ENCODE assay signal across 32 mouse cellular contexts in genomic region chr6:120806999-120807737, GRCm38 (mm10). TPM values are rescaled to one million over a fixed set of nuclear protein-coding genes. Genes with fewer than 3 reads are reported as not detected.
DNase-seq lines count a peak whose midpoint lies in the region; ATAC-seq and TF ChIP-seq lines count a peak whose summit lies in the region.
"Had no signal": no experiment of that assay in that cellular context is flagged by ENCODE, and none has a peak within 500 bp of the region (broad histone marks: within the 10 kb centered on the region; RNA-seq: fewer than 3 reads in every experiment).

No protein-coding gene starts in this region.

- no peaks in the 10 kb centered on the region for H3K9me3 ChIP-seq in intestine, embryonic 15.5 days
- no peaks in the 10 kb centered on the region for H3K9me3 ChIP-seq in liver, embryonic 12.5 days (replicated peaks)
- H3K9me3 ChIP-seq in liver, postnatal 0 days (ENCODE audit: low read length), result no peaks in the 10 kb centered on the region
- H3K9me3 ChIP-seq in hindbrain, embryonic 14.5 days (ENCODE audit: control insufficient read depth, low read length), result no peaks in the 10 kb centered on the region
- H3K9me3 ChIP-seq: hindbrain, embryonic 15.5 days; limb, embryonic 12.5 days; midbrain, embryonic 10.5 days; midbrain, embryonic 15.5 days; neural tube, embryonic 15.5 days had no signal

- ATAC-seq in intestine, embryonic 15.5 days, result peak; percentile 68; the same call in 1 of the 2 replicates
- peak; percentile 30; the same call in 1 of the 2 replicates for ATAC-seq in liver, embryonic 12.5 days
- peak; percentile 87 for ATAC-seq in liver, postnatal 0 days
- no peak for ATAC-seq in hindbrain, embryonic 14.5 days (ENCODE audit: low FRiP score)
- ATAC-seq: forebrain, embryonic 14.5 days; inflammation-experienced regulatory T-cells, adult 6 months; midbrain, embryonic 15.5 days; Patski had no signal

- H3K27ac ChIP-seq in intestine, embryonic 15.5 days, result no peak overlapping the region
- H3K27ac ChIP-seq in liver, embryonic 12.5 days, result peak overlapping the region; percentile 61
- peak overlapping the region; percentile 92 for H3K27ac ChIP-seq in liver, postnatal 0 days (ENCODE audit: low read depth)
- no peak overlapping the region for H3K27ac ChIP-seq in hindbrain, embryonic 14.5 days
- H3K27ac ChIP-seq: gastrocnemius, adult 2 months; hindbrain, embryonic 15.5 days; limb, embryonic 12.5 days; midbrain, embryonic 10.5 days; midbrain, embryonic 15.5 days; neural tube, embryonic 15.5 days had no signal

- H3K4me3 ChIP-seq in intestine, embryonic 15.5 days (replicated peaks), result no peak overlapping the region
- H3K4me3 ChIP-seq in liver, embryonic 12.5 days, result no peak overlapping the region
- H3K4me3 ChIP-seq in liver, postnatal 0 days (ENCODE audit: low read depth, low read length), result no peak overlapping the region
- H3K4me3 ChIP-seq in hindbrain, embryonic 14.5 days (replicated peaks; ENCODE audit: low read length), result no peak overlapping the region
- H3K4me3 ChIP-seq: gastrocnemius, adult 2 months; hindbrain, embryonic 15.5 days; limb, embryonic 12.5 days; midbrain, embryonic 10.5 days; midbrain, embryonic 15.5 days; neural tube, embryonic 15.5 days had no signal

- WGBS in intestine, embryonic 15.5 days, result 69% methylated on average over 5 of the region's 5 CpGs
- 77% methylated on average over 5 of the region's 5 CpGs for WGBS in liver, embryonic 12.5 days (ENCODE audit: insufficient replicate concordance)
- WGBS in liver, postnatal 0 days (ENCODE audit: insufficient replicate concordance), result 63% methylated on average over 5 of the region's 5 CpGs
- 86% methylated on average over 5 of the region's 5 CpGs for WGBS in hindbrain, embryonic 14.5 days

- H3K27me3 ChIP-seq in intestine, embryonic 15.5 days (replicated peaks), result no peaks in the 10 kb centered on the region
- H3K27me3 ChIP-seq in liver, embryonic 12.5 days (replicated peaks), result no peaks in the 10 kb centered on the region
- H3K27me3 ChIP-seq in liver, postnatal 0 days (ENCODE audit: insufficient read depth, low read length), result no peaks in the 10 kb centered on the region
- H3K27me3 ChIP-seq in hindbrain, embryonic 14.5 days (ENCODE audit: control insufficient read depth, insufficient read depth, low read length), result no peaks in the 10 kb centered on the region
- H3K27me3 ChIP-seq: hindbrain, embryonic 15.5 days; limb, embryonic 12.5 days; midbrain, embryonic 15.5 days; neural tube, embryonic 15.5 days; Patski had no signal

- DNase-seq in adipocyte (ENCODE audit: low spot score), result peak; percentile 72
- DNase-seq in liver, postnatal 0 days, result no peak
- no peak for DNase-seq in urinary bladder, postnatal 4 days (ENCODE audit: low spot score in 2 of 2)
- no peak for DNase-seq in heart, postnatal 4 days
- no peak for DNase-seq in left cerebral cortex, postnatal 10 days (ENCODE audit: extremely low spot score in 1 of 2, low spot score in 2 of 2)
- DNase-seq in hindbrain, embryonic 14.5 days (ENCODE audit: low spot score), result no peak
- DNase-seq: adrenal gland, postnatal 36 days; cerebellum, adult 8-10 months; cerebellum, postnatal 25 days; gastrocnemius, adult 2 months; gastrocnemius, postnatal 36 days; heart, adult 18-20 months; kidney, adult 9 months; kidney, postnatal 10 days; lung, embryonic 14.5 days; retina, postnatal 1 day; right cerebral cortex, postnatal 4 days; thymus, adult 18-20 months; thymus, postnatal 25 days had no signal

- TF ChIP-seq EP300 in liver, postnatal 0 days (IDR thresholded peaks at IDR 0.05; ENCODE audit: low read depth), result no peak

- no peak for TF ChIP-seq CTCF in liver, postnatal 0 days (IDR thresholded peaks at IDR 0.05; ENCODE audit: low read depth)

- intact Hi-C loops in left cerebral cortex, postnatal 10 days (cut with DNase I), result no loop called here

- peaks cover 36% of the 10 kb centered on the region for H3K36me3 ChIP-seq in intestine, embryonic 15.5 days
- peaks cover 98% of the 10 kb centered on the region for H3K36me3 ChIP-seq in liver, embryonic 12.5 days
- peaks cover 84% of the 10 kb centered on the region for H3K36me3 ChIP-seq in liver, postnatal 0 days (replicated peaks; ENCODE audit: insufficient read depth, low read length)
- peaks cover 94% of the 10 kb centered on the region for H3K36me3 ChIP-seq in hindbrain, embryonic 14.5 days (replicated peaks; ENCODE audit: control insufficient read depth, insufficient read depth)

- no peaks in the 10 kb centered on the region for H3K4me1 ChIP-seq in intestine, embryonic 15.5 days (replicated peaks)
- peaks cover 4% of the 10 kb centered on the region; the same call in 1 of the 2 replicates for H3K4me1 ChIP-seq in liver, embryonic 12.5 days
- H3K4me1 ChIP-seq in liver, postnatal 0 days (ENCODE audit: insufficient read depth), result no peaks in the 10 kb centered on the region
- H3K4me1 ChIP-seq in hindbrain, embryonic 14.5 days (replicated peaks; ENCODE audit: control insufficient read depth, insufficient read depth, low read length), result no peaks in the 10 kb centered on the region
- H3K4me1 ChIP-seq: hindbrain, embryonic 15.5 days; limb, embryonic 12.5 days; midbrain, embryonic 10.5 days; midbrain, embryonic 15.5 days; neural tube, embryonic 15.5 days had no signal

- no peak overlapping the region for H3K4me2 ChIP-seq in intestine, embryonic 15.5 days (replicated peaks)
- no peak overlapping the region for H3K4me2 ChIP-seq in liver, embryonic 12.5 days
- H3K4me2 ChIP-seq in liver, postnatal 0 days (ENCODE audit: low read depth, low read length), result no peak overlapping the region
- no peak overlapping the region for H3K4me2 ChIP-seq in hindbrain, embryonic 14.5 days (replicated peaks)
- H3K4me2 ChIP-seq: heart, embryonic 11.5 days; hindbrain, embryonic 15.5 days; limb, embryonic 12.5 days; lung, embryonic 14.5 days; midbrain, embryonic 15.5 days; neural tube, embryonic 15.5 days had no signal

- no peak overlapping the region for H3K9ac ChIP-seq in intestine, embryonic 15.5 days
- H3K9ac ChIP-seq in liver, embryonic 12.5 days, result no peak overlapping the region
- no peak overlapping the region; the same call in 1 of the 2 replicates for H3K9ac ChIP-seq in liver, postnatal 0 days (replicated peaks)
- no peak overlapping the region for H3K9ac ChIP-seq in hindbrain, embryonic 14.5 days
- H3K9ac ChIP-seq: hindbrain, embryonic 15.5 days; limb, embryonic 12.5 days; lung, embryonic 14.5 days; midbrain, embryonic 15.5 days; neural tube, embryonic 15.5 days had no signal

RNA-seq across cellular contexts. Expression of gene Atp6v1e1, which starts 15.4 kb away (rescaled TPM):
- 150 and 155 TPM in 2 replicates for polyA plus RNA-seq in intestine, embryonic 15.5 days (2015; fragmentation: Nextera tagmentation; extraction: Ambion mirVana)
- polyA plus RNA-seq in liver, embryonic 12.5 days (2016; fragmentation: Nextera tagmentation; extraction: Ambion mirVana), result 150 and 151 TPM in 2 replicates
- polyA plus RNA-seq in liver, postnatal 0 days (2015; fragmentation: Nextera tagmentation; extraction: Ambion mirVana), result 193 and 199 TPM in 2 replicates
- 100 to 1,000 TPM; 145 TPM for total RNA-seq in heart, postnatal 4 days (2021)
- total RNA-seq in left cerebral cortex, postnatal 10 days (2021), result 100 to 1,000 TPM; 415 to 438 TPM
- polyA plus RNA-seq in hindbrain, embryonic 14.5 days (2014; fragmentation: Nextera tagmentation; extraction: Ambion mirVana), result 297 and 309 TPM in 2 replicates

RNA-seq across cellular contexts. Expression of gene Bcl2l13, which starts 28.8 kb away (rescaled TPM):
- polyA plus RNA-seq in intestine, embryonic 15.5 days (2015; fragmentation: Nextera tagmentation; extraction: Ambion mirVana), result 24.1 and 25.7 TPM in 2 replicates
- 50.3 and 50.6 TPM in 2 replicates for polyA plus RNA-seq in liver, embryonic 12.5 days (2016; fragmentation: Nextera tagmentation; extraction: Ambion mirVana)
- 18.4 and 20.4 TPM in 2 replicates for polyA plus RNA-seq in liver, postnatal 0 days (2015; fragmentation: Nextera tagmentation; extraction: Ambion mirVana)
- total RNA-seq in heart, postnatal 4 days (2021), result 10 to 100 TPM; 69.7 to 69.8 TPM
- 10 to 100 TPM; 35.1 to 36.4 TPM for total RNA-seq in left cerebral cortex, postnatal 10 days (2021)
- polyA plus RNA-seq in hindbrain, embryonic 14.5 days (2014; fragmentation: Nextera tagmentation; extraction: Ambion mirVana), result 28.2 and 28.7 TPM in 2 replicates

RNA-seq across cellular contexts. Expression of gene Slc25a18, which starts 33.8 kb away (rescaled TPM):
- polyA plus RNA-seq in intestine, embryonic 15.5 days (2015; fragmentation: Nextera tagmentation; extraction: Ambion mirVana), result 0.09 and 0.10 TPM in 2 replicates
- polyA plus RNA-seq in liver, embryonic 12.5 days (2016; fragmentation: Nextera tagmentation; extraction: Ambion mirVana), result 0.18 TPM in 1 of 2 replicates, not detected in the other
- polyA plus RNA-seq in liver, postnatal 0 days (2015; fragmentation: Nextera tagmentation; extraction: Ambion mirVana), result 0.05 TPM in 1 of 2 replicates, not detected in the other
- under 1 TPM; 0.14 to 0.36 TPM for total RNA-seq in heart, postnatal 4 days (2021)
- total RNA-seq in left cerebral cortex, postnatal 10 days (2021), result 10 to 100 TPM; 43.8 to 48.3 TPM
- 17.8 and 22.1 TPM in 2 replicates for polyA plus RNA-seq in hindbrain, embryonic 14.5 days (2014; fragmentation: Nextera tagmentation; extraction: Ambion mirVana)
- total RNA-seq: gastrocnemius, postnatal 36 days; hematopoietic stem cell, adult 5-6 weeks; megakaryocyte progenitor cell, adult 5-6 weeks had no signal
- polyA plus RNA-seq: limb, embryonic 12.5 days had no signal

Comparison
In these comparisons a context has a peak if more than half of its experiments do, and no peak if none do; other contexts are left out.
1. H3K27ac ChIP-seq: peak in liver, embryonic 12.5 days (single experiment) and liver, postnatal 0 days (single experiment); none in intestine, embryonic 15.5 days (single experiment) and hindbrain, embryonic 14.5 days (single experiment).
2. RNA of gene Slc25a18, which starts 33.8 kb away (polyA plus RNA-seq): 17.8 to 22.1 TPM in hindbrain, embryonic 14.5 days; 0.18 TPM in liver, embryonic 12.5 days, 0.09 to 0.10 TPM in intestine, embryonic 15.5 days and 0.05 TPM in liver, postnatal 0 days; every median in the first group is over 10 times any median in the second.